Mouse (Mus musculus) liver, adult 2 months (tissue): ENCODE results near the gene Auts2.

Experiments used
- CTCF ChIP-seq: fragments of 200-500 bp; IDR thresholded peaks from 2 replicates; pipeline ENCODE4 v1.5.1; 2011; ENCODE audit warnings: low read depth, low read length, control low read depth
- POLR2A ChIP-seq: fragments of 200-500 bp; IDR thresholded peaks from 2 replicates; pipeline ENCODE4 v1.6.1; 2011; ENCODE audit warnings: low read length, control low read depth; ENCODE audit not compliant: insufficient read depth; ENCODE audit errors: extremely low read depth

GRCm38 (mm10) chr5:131851597-131852453, 691.3 kb downstream of the Auts2 start:
- TF ChIP-seq POLR2A (no peak), CTCF (no peak)
